Mouse (Mus musculus) liver, embryonic 11.5 days (tissue): Measurements from ENCODE around the gene Psmd14. TPM values are rescaled to one million over a fixed set of nuclear protein-coding genes. Genes with fewer than 3 reads are reported as not detected.
A peak's percentile ranks its signal among the peaks of the same experiment; 100 is the strongest.

Experiments used
- ATAC-seq: fragments of 200-750 bp; cut with Nextera tagmentation; replicated peaks from 2 replicates; pipeline ENCODE4 v1.8.0; 2017; ENCODE audit warnings: moderate number of reproducible peaks, mild to moderate bottlenecking, moderate TSS enrichment, moderate library complexity; ENCODE audit not compliant: low FRiP score
- DNase-seq: peaks from one replicate; pipeline ENCODE4 v3.0.0-alpha.2; 2017; ENCODE audit warnings: low spot score
- H3K27ac ChIP-seq: fragments of 300-500 bp; sonication (generic); 2 replicates; pipeline ENCODE4 v1.5.1; 2014; ENCODE audit warnings: mild to moderate bottlenecking, low read depth, low read length, control low read depth
- H3K27me3 ChIP-seq: fragments of 300-500 bp; sonication (generic); replicated peaks from 2 replicates; pipeline ENCODE4 v1.6.1; 2014; ENCODE audit warnings: low read length, mixed read lengths; ENCODE audit not compliant: control insufficient read depth, insufficient read depth
- H3K36me3 ChIP-seq: fragments of 300-500 bp; sonication (generic); 2 replicates; pipeline ENCODE4 v1.6.1; 2014; ENCODE audit warnings: mild to moderate bottlenecking, low read length, moderate library complexity, mixed read lengths; ENCODE audit not compliant: control insufficient read depth, insufficient read depth
- H3K4me1 ChIP-seq: fragments of 300-500 bp; sonication (generic); replicated peaks from 2 replicates; pipeline ENCODE4 v1.6.1; 2014; ENCODE audit warnings: low read length, mixed read lengths; ENCODE audit not compliant: control insufficient read depth, insufficient read depth
- H3K4me2 ChIP-seq: fragments of 300-500 bp; sonication (generic); 2 replicates; pipeline ENCODE4 v1.6.1; 2014; ENCODE audit warnings: mild to moderate bottlenecking, control low read depth, moderate library complexity
- H3K4me3 ChIP-seq: fragments of 300-500 bp; sonication (generic); 2 replicates; pipeline ENCODE4 v1.5.1; 2014; ENCODE audit warnings: low read depth, low read length, control low read depth
- H3K9ac ChIP-seq: fragments of 300-500 bp; sonication (generic); 2 replicates; pipeline ENCODE4 v1.6.1; 2014; ENCODE audit warnings: low read depth, low read length, control low read depth
- H3K9me3 ChIP-seq: fragments of 300-500 bp; sonication (generic); 2 replicates; pipeline ENCODE4 v1.6.1; 2016; ENCODE audit warnings: low read length, inconsistent platforms, mixed read lengths; ENCODE audit not compliant: control insufficient read depth
- WGBS: fragments of 180-500 bp; shearing (Covaris S2); extraction: QIAGEN DNeasy Blood & Tissue Kit; methylation state at CpG from one replicate; pipeline ENCODE4 v1.1.7; 2014; 5-methylcytosine and 5-hydroxymethylcytosine counted together
- polyA plus RNA-seq: library from polyadenylated mRNA; unstranded; fragments of >200 nt; fragmentation: Nextera tagmentation; extraction: Ambion mirVana; gene quantifications from 2 replicates; pipeline ENCODE4 v1.2.1, GENCODE M21; 2014

The Psmd14 gene
- polyA plus RNA-seq, 1 experiment from 2014 or later = 247 TPM

DNA sequence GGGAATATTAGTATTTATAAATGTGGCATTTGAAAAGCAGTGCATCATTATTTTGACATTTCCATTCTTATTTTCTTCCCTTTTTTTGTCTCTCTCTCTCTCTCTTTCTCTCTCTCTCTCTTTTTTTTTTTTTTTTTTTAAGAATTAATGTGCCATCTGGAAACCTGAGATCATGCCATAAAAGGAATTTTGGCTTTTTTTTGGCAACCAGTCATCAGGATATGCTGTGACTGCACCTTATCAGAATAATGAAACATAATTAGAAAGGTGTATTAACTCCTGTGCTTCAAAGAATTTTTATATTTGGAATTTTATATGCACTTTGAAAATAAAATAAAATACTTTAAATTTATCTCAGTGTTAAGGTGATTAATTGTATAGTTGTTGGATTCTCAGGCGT is 39.2 kb downstream of the Psmd14 start:
- WGBS = 88% methylated on average over 1 of the region's 1 CpGs
- H3K4me3 ChIP-seq = no peak overlapping the region
- DNase-seq (no peak), ATAC-seq (no peak)
- no peak overlapping the region for H3K4me2 ChIP-seq
- H3K27ac ChIP-seq = no peak overlapping the region
- H3K36me3 ChIP-seq = no peaks in the 10 kb centered on the region
- H3K27me3 ChIP-seq = no peaks in the 10 kb centered on the region
- H3K9me3 ChIP-seq = no peaks in the 10 kb centered on the region
- no peak overlapping the region for H3K9ac ChIP-seq
- no peaks in the 10 kb centered on the region for H3K4me1 ChIP-seq

DNA sequence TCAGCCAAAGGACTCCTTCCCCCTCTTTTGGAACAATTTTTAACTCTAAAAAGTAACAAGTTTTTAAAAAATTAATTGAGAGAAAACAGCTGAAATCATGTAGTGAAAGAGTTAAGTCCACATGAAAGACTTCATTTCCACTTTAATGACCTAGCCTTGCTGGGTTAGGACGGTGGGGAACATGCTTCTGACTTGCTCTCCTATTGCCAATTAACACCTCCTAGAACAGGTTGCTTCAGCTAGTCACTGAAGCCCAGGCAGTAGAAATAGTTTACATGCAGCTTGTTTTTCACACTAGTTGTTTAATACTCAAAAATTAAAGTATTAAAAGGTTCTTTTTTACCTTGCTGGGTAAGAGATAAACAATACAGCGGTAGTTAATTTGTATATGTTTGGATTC is 39.8 kb downstream of the Psmd14 start:
- Histone ChIP-seq H3K4me3 (no peak overlapping the region), H3K27ac (no peak overlapping the region), H3K9me3 (no peaks in the 10 kb centered on the region), H3K36me3 (no peaks in the 10 kb centered on the region), H3K4me2 (no peak overlapping the region), H3K27me3 (no peaks in the 10 kb centered on the region), H3K9ac (no peak overlapping the region), H3K4me1 (no peaks in the 10 kb centered on the region)
- WGBS = 67% methylated on average over 2 of the region's 2 CpGs
- ATAC-seq (no peak), DNase-seq (no peak)

DNA sequence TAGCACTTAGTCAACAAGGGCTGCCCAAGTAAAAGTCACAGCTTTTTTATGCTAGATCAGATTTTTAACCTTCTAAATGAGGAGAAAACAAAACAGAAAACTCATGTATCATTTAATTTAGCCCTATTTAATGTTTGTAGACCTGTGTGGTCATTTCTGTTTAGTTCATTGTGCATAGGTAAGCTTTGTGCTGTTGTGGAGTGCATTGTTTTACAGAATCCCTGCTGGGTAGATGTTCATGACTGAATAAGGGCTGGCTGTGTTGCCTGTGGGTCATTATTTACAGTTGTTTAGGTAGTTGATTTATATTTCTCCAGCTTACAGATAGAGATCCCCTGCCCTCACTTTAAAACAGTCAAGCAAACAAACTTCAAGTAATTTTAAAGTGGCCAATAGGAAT is 40.9 kb downstream of the Psmd14 start:
- no peaks in the 10 kb centered on the region for H3K4me1 ChIP-seq
- no peaks in the 10 kb centered on the region for H3K36me3 ChIP-seq
- no peak overlapping the region for H3K27ac ChIP-seq
- no peaks in the 10 kb centered on the region for H3K9me3 ChIP-seq
- ATAC-seq (no peak), DNase-seq (no peak)
- H3K4me2 ChIP-seq = no peak overlapping the region
- H3K27me3 ChIP-seq = no peaks in the 10 kb centered on the region
- no peak overlapping the region for H3K4me3 ChIP-seq
- H3K9ac ChIP-seq = no peak overlapping the region

DNA sequence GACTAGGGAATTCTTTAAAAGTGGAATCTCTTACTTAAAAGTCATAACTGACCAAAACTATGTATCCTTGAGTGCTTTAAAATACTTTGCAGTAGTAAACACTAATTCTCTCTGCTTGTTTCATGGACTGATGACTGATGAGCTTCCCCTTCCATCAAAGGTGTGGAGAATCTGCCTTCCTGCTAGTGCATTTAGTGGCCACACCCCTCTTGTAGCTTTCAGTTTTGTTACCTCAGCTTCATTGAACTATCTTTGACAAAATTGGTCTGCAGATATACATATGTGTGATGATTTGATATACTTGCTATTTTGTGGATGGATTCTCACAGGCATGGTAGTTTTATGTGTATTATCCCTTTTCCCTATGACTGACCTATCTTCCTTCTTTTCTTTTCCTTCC is 43.5 kb downstream of the Psmd14 start:
- Histone ChIP-seq H3K4me2 (no peak overlapping the region), H3K9me3 (no peaks in the 10 kb centered on the region), H3K4me3 (no peak overlapping the region), H3K27me3 (no peaks in the 10 kb centered on the region), H3K4me1 (peaks cover 11% of the 10 kb centered on the region), H3K9ac (no peak overlapping the region), H3K27ac (no peak overlapping the region), H3K36me3 (no peaks in the 10 kb centered on the region)
- ATAC-seq (no peak), DNase-seq (no peak)

DNA sequence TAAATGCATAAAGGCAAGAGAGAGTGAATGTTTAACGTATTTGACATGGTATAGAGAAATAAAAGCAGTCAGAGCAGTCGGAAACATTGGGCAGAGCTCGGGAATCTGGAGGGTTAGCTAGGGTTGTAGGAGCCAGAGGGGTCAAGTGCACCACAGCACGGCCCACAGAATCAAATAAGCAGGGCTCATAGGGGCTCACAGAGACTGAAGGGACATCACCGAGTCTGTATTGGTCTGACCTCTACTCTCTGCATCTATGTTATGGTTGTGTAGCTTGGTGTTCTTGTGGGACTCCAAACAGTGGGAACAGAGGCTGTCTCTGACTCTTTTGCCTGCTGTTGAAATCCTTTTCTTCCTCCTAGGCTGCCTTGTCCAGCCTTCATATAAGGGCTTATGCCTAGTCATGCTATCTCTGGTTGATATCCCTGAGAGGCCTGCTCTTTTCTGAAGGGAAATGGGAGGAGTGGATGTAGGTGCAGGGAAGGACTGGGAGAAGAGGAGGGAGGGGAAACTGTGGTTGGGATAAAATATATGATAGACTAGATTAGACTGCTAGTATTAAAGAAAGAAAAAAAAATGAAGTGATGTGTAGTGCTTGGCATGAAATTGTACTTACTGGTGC is 47.9 kb downstream of the Psmd14 start:
- WGBS = 80% methylated on average over 5 of the region's 5 CpGs
- Histone ChIP-seq H3K27ac (peak overlapping the region; percentile 53), H3K9ac (no peak overlapping the region), H3K4me2 (peak overlapping the region; percentile 36; the same call in 1 of the 2 replicates), H3K36me3 (no peaks in the 10 kb centered on the region; the same call in 1 of the 2 replicates), H3K9me3 (no peaks in the 10 kb centered on the region), H3K4me1 (peaks cover 11% of the 10 kb centered on the region), H3K4me3 (no peak overlapping the region), H3K27me3 (no peaks in the 10 kb centered on the region)
- ATAC-seq (peak; percentile 64), DNase-seq (no peak)

DNA sequence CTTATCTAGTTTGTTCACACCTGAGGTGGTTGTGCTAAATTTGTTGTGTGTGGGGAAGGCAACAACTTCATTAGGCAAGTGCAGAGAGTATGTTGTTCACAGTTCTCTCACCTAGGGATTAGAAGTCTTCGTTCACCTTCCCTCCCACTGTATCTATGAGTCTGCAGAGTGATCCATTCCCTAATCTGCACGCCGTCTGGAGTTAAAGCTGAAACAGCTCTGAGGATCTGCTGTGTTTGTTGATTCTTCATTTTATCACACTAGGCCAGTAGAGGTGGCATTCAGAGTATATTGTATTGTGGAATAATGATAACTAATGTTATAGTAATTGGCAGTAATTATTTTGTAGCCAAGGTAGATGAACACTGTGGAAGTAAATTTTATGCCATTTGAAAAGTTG is 48.5 kb downstream of the Psmd14 start:
- Histone ChIP-seq H3K4me1 (peaks cover 11% of the 10 kb centered on the region), H3K9ac (no peak overlapping the region), H3K9me3 (no peaks in the 10 kb centered on the region), H3K4me2 (peak overlapping the region; percentile 36; the same call in 1 of the 2 replicates), H3K27me3 (no peaks in the 10 kb centered on the region), H3K27ac (peak overlapping the region; percentile 53), H3K36me3 (no peaks in the 10 kb centered on the region; the same call in 1 of the 2 replicates), H3K4me3 (no peak overlapping the region)
- DNase-seq = no peak
- peak; percentile 93 for ATAC-seq
- 58% methylated on average over 3 of the region's 3 CpGs for WGBS

DNA sequence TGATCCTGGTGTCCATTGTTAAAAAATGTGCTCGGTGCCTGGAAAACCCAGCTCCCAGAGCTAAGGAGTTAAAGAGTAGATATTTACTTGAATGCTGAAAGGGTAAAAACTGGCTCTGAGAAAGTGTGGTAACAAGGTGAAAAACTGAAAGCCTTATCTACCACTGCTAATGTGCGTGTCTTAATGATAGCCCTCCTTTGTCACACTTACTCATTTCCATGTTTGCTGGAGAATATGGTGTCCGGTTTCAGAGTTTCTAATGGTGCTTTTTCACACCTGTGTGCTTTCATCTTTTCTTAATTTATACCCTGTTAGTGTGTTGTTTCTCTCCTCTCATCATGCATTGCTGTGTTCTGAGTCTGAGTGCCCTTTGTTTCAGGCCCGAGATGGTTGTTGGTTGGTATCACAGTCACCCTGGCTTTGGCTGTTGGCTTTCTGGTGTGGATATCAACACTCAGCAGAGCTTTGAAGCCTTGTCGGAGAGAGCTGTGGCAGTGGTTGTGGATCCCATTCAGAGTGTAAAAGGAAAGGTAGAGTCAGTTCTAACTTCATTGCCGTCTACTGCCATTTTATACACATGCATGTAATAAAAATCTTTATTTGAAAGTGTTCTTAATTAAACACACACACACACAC is 53.1 kb downstream of the Psmd14 start:
- H3K9ac ChIP-seq = no peak overlapping the region
- H3K4me3 ChIP-seq = no peak overlapping the region
- ATAC-seq (no peak), DNase-seq (no peak)
- peaks cover 3% of the 10 kb centered on the region; the same call in 1 of the 2 replicates for H3K4me1 ChIP-seq
- H3K27ac ChIP-seq = no peak overlapping the region
- H3K36me3 ChIP-seq = no peaks in the 10 kb centered on the region; the same call in 1 of the 2 replicates
- WGBS = 73% methylated on average over 6 of the region's 6 CpGs
- H3K27me3 ChIP-seq = no peaks in the 10 kb centered on the region
- H3K4me2 ChIP-seq = no peak overlapping the region
- no peaks in the 10 kb centered on the region for H3K9me3 ChIP-seq

DNA sequence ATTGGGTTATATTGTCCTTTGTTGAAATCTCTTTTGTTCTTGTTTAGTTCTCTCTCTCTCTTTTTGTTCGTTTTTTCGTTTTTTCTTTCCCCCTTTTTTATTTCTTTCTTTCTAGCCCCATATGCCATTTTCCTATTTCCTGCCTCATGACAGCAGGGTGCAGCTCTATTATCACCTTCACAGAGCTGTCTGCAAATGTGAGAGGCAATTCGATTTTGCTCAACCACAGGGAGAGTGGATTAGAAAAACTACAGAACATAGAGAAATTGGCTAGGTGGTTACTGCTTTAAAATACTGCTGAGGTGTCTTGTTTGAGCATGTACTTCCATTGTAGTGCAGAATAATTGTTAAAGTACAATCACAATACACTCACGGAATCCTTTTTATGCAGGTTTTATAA is 54.0 kb downstream of the Psmd14 start:
- H3K9me3 ChIP-seq = no peaks in the 10 kb centered on the region
- DNase-seq (no peak), ATAC-seq (no peak)
- no peaks in the 10 kb centered on the region for H3K4me1 ChIP-seq
- no peak overlapping the region for H3K27ac ChIP-seq
- H3K36me3 ChIP-seq = no peaks in the 10 kb centered on the region; the same call in 1 of the 2 replicates
- H3K4me3 ChIP-seq = no peak overlapping the region
- H3K27me3 ChIP-seq = no peaks in the 10 kb centered on the region
- no peak overlapping the region for H3K4me2 ChIP-seq
- WGBS = 81% methylated on average over 4 of the region's 4 CpGs
- H3K9ac ChIP-seq = no peak overlapping the region

DNA sequence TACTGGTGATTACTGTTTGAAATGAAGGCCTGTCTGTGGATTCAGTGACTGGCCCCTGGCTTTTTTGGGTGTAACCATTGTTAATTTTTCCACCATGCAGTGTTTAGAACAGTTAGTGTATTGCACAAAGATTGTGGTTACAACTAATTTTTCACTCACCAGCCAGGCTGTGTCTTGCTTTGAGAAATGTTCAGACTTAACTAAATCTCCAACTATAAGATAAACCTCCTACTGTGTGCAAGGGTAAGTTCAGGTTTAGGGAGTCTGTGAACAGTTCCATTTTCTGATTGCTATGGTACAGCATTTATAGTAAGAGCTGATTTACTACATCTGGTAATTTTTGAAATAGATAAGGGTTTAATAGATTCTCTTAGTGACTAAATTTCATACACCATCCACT is 69.3 kb downstream of the Psmd14 start:
- H3K4me1 ChIP-seq = no peaks in the 10 kb centered on the region
- peaks cover 5% of the 10 kb centered on the region; the same call in 1 of the 2 replicates for H3K36me3 ChIP-seq
- no peaks in the 10 kb centered on the region for H3K27me3 ChIP-seq
- no peak overlapping the region for H3K27ac ChIP-seq
- ATAC-seq (no peak), DNase-seq (no peak)
- H3K4me2 ChIP-seq = no peak overlapping the region
- no peaks in the 10 kb centered on the region for H3K9me3 ChIP-seq
- no peak overlapping the region for H3K4me3 ChIP-seq
- no peak overlapping the region for H3K9ac ChIP-seq
